Mouse (Mus musculus): ENCODE data around the gene Adgrl3.

Adgrl3 gene

DNA sequence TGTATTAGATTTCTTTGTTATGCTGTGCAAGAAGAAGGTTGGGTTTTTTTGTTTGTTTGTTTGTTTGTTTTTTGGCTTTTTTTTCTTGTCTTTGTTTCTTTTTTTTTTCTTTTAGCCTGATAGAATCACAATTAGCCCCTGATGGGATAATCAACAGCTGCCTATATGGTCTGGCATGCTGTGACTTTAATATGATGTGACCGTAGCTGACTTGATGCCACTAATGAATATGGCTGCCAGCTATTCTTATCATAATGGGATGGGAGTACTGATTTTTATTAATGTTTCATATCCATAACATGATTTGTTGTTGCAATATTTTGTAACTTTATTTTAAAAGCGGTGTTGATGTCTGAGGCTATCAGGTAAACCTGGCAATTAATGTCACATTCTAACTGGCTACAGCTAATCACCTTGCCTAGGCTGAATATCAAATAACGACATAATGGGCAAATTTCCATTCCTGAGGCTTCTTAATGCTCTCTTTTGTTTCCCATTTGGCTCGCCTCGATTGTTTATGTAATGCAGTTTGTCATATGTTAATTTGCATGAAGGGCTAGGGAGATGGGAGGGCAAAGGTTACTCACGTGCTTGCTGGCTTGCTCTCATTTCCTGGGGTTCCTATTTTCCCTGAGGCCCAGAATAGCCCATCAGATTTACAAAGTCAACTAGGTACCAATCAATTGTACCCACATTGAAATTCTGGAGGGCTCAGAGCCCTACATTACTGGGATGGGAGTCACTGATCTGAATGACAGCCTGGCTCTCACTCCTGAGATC lies 641.9 kb downstream of the Adgrl3 start:
- DNase-seq (ENCODE audit: low read depth, low spot score), result no peak

GRCm38 (mm10) chr5:81671025-81671424 lies 651.1 kb downstream of the Adgrl3 start:
- DNase-seq (ENCODE audit: low read depth, low spot score), result no peak

DNA sequence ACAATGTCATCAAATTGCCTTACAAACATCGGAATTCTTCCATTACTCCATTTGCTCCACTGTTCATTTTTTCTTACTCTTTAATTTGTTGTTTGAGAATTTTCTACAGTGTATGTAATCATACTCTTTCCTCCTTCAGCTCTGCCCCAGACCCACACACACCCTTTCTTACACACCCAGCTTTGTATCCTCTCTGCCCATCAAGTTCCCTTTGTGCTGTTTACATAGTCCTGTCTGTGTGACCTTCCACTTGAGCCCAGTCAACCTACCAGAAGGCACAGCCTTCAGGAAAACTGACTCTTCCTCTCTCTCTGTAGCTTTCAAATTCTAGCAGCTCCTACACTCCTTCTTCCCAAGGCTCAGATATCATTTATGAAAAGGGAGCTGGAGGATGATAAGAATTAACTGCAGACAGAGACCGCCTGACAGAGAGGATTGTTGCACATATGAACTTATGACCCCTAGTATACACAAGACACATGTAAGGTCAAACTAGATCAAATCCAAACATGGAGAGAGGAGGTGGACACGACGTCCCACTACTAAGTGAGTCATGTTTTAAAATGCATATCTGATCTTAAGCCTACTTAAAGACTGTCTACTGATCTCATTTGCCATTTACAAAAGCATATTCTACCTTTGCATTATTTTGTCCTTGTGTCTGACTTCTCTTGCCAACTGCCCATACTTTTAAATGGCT lies 654.5 kb downstream of the Adgrl3 start:
- no peak for DNase-seq (ENCODE audit: low read depth, low spot score)

DNA sequence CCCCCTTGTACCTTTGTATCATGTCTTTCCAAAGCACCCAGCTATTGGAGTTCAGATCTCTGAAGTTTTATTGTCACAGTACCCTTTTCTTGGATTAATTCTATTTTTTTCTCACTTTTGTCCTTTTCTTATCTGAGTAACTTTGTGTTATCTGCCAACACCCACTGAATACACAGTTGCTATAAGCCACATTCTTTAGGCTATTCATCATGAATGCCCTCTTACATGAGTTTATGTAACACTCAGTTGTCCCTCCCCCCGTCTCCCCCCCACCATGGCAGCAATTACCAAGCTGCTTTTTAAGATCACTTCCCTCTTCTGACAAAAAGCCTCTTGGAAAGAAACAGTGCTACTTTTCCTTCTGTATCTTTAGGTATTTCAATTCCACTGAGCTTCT lies 655.0 kb downstream of the Adgrl3 start:
- DNase-seq (ENCODE audit: low read depth, low spot score), result peak; percentile 9

- no peak for DNase-seq (ENCODE audit: low read depth, low spot score)
These were observed 657.0 kb downstream of the Adgrl3 start for GRCm38 (mm10) chr5:81676896-81677295.

- DNase-seq (ENCODE audit: low read depth, low spot score), result no peak
These were observed 666.3 kb downstream of the Adgrl3 start for GRCm38 (mm10) chr5:81686206-81686605.

- no peak for DNase-seq (ENCODE audit: low read depth, low spot score)
These were observed 666.9 kb downstream of the Adgrl3 start for GRCm38 (mm10) chr5:81686845-81687244.

GRCm38 (mm10) chr5:81729620-81730019 lies 709.7 kb downstream of the Adgrl3 start:
- no peak for DNase-seq (ENCODE audit: low read depth, low spot score)

DNA sequence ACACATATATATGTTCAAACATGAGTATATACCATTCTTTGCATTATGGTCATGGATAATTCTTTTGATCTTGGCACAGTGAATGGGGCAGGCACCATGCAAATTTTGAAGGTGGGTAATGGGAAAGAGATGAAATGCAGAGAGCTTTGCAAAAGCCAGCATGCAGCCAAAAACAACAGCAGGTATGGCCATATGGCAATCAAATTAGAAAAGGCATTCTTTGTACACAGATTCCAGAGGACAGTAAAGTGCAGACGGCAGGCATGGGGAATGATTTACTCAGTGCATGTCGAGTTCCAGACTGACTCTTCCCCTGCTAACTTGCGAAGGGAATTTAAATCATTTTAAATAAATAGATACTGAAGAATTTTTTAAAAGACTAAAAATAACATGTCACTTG lies 716.1 kb downstream of the Adgrl3 start:
- no peak for DNase-seq (ENCODE audit: low read depth, low spot score)

GRCm38 (mm10) chr5:81738286-81739032 lies 718.5 kb downstream of the Adgrl3 start:
- peak; percentile 21 for DNase-seq (ENCODE audit: low read depth, low spot score)

GRCm38 (mm10) chr5:81752426-81752825 lies 732.5 kb downstream of the Adgrl3 start:
- DNase-seq (ENCODE audit: low read depth, low spot score), result no peak

DNA sequence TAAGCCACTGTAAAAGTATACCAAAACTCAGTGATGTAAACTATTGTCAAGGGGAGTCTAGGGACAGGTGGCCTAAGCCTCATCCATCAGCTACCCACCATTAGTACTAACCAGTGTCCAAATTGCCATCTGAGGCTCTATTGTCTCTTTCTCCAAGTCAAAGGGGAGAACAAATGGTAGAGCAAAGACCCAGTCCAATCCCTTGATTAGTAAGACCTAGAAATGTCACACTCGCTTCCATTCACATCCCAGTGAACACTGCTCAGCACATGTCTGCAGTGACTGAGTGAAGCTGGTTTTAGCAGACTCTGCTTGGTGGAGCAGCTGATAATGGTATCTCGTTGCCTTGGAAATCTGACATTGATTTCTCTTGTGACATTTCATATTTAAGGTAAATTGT lies 735.8 kb downstream of the Adgrl3 start:
- no peak for DNase-seq (ENCODE audit: low read depth, low spot score)

DNA sequence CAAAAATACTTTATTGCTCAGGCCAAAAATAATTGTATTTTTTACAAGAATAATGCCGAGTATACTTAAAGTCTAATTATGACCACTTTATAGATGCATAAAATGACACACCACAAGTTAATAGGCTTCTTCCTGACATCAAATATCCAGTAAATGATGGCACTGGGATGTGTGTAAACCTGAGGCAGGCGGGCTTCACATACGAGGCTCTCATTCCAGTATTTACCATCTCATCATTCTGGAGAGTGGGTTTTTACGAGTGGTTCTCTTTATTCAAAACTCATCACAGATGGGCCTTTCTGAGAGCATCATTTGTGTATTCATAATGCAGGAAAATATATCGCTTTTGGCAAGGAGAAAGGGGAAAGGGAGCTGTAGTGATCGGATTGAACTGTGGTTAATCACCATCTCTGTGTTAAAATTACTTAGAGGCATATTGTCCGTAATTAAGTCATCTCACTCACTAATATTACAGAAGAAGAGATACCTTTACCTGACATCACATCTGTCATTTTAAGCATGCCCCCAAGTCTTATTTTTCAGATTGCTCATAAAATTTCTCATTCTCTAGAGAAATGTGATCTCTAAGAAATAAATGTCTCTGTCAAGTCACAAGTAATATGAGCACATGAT lies 737.3 kb downstream of the Adgrl3 start:
- DNase-seq (ENCODE audit: low read depth, low spot score), result no peak

- no peak for DNase-seq (ENCODE audit: low read depth, low spot score)
These were observed 756.3 kb downstream of the Adgrl3 start for GRCm38 (mm10) chr5:81776234-81776633.

- DNase-seq (ENCODE audit: low read depth, low spot score), result no peak
These were observed 756.8 kb downstream of the Adgrl3 start for GRCm38 (mm10) chr5:81776746-81777145.

GRCm38 (mm10) chr5:81784770-81785169 lies 764.8 kb downstream of the Adgrl3 start:
- no peak for DNase-seq (ENCODE audit: low read depth, low spot score)

DNA sequence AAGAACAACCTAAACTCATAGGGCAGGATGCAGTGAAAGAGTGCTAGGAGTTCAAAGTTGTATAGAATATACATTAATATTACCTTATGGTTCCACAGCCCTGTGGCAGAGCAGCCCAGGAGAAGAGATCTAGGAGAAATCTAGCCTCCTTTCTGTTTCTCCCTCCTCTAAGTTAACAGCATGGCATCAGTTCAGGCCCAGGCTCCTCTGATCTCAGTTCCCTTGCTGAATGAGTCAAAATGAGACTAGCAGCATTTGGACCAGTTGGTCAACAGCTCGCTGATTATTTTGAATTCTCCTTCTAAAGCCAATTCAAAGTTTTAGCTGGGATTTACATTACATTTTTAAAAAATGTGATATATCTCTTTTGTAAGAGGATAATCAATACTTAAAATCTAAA lies 770.8 kb downstream of the Adgrl3 start:
- peak; percentile 27 for DNase-seq (ENCODE audit: low read depth, low spot score)

- DNase-seq (ENCODE audit: low read depth, low spot score), result no peak
These were observed 774.2 kb downstream of the Adgrl3 start for GRCm38 (mm10) chr5:81794125-81794524.

DNA sequence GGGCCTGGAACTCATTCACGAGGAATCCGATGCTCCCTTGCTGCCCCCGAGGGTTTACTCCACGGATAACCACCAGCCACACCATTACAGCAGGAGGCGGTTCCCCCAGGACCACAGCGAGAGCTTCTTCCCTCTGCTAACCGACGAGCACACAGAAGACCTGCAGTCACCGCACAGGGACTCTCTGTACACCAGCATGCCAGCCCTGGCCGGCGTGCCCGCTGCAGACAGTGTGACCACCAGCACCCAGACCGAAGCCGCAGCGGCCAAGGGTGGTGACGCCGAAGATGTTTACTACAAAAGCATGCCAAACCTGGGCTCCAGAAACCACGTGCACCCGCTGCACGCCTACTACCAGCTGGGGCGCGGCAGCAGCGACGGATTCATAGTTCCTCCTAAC lies 774.7 kb downstream of the Adgrl3 start:
- DNase-seq (ENCODE audit: low read depth, low spot score), result no peak

DNA sequence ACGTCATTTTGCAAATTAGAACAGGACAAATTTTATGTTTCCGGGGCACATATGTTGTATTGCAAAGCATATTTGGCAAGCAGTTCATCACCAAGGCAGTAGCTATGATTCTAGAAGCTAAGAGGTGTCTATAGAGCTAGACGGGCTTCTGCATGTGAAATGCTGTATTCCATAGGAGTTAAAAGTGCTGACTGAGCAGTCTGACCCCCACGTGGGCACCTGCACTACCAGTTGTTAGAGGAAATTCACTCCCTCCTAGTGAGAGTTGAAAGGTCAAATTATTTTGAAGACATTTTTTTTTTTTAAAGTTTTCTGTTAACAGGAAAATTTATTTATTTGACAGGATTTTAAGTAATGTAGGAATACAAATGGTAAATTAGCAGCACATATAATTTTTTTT lies 776.2 kb downstream of the Adgrl3 start:
- no peak for DNase-seq (ENCODE audit: low read depth, low spot score)

DNA sequence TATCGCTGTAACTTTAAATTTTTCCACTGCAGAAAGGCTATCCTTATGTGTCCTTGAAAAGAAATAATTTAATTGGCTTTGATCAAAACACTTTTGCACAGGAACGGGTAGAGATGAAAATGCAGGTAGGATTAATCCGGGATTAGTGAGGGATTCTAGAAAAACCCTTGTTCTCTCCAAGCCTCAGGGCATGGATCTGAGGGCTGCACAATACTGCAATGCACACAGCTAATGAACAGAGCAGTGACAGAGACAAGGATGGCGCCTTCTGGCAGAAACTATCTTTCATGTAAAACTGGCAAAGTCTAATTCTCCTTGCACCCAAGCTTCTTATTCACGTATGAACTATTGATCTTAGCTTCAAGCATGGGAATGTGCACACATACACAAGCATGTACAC lies 791.0 kb downstream of the Adgrl3 start:
- DNase-seq (ENCODE audit: low read depth, low spot score), result no peak

GRCm38 (mm10) chr5:81832076-81832475 lies 812.1 kb downstream of the Adgrl3 start:
- DNase-seq (ENCODE audit: low read depth, low spot score), result peak; percentile 36
